Mouse (Mus musculus): ENCODE measurements around the gene Podxl2. TPM values are rescaled to one million over a fixed set of nuclear protein-coding genes. Genes with fewer than 3 reads are reported as not detected.

The Podxl2 gene
- total RNA-seq, 2 experiments from 2014 or later = 160 to 165 TPM

GRCm38 (mm10) chr6:88827395-88828205 is 47.2 kb downstream of the Podxl2 start:
- H3K27ac ChIP-seq = peak overlapping the region; percentile 84

GRCm38 (mm10) chr6:88826965-88827364 is 47.9 kb downstream of the Podxl2 start:
- Histone ChIP-seq H3K27ac (peak overlapping the region; percentile 84), H3K4me3 (no peak overlapping the region)
- TF ChIP-seq CTCF (conservative IDR thresholded peaks at IDR 0.05) = no peak; the same call in 1 of the 2 replicates
- DNase-seq (ENCODE audit: low spot score in 2 of 2) = no peak

More at GRCm38 (mm10) chr6:88827395-88828205, 47.2 kb downstream of the Podxl2 start:
- H3K4me3 ChIP-seq = no peak overlapping the region
- DNase-seq (ENCODE audit: low spot score in 2 of 2) = no peak
- TF ChIP-seq CTCF (conservative IDR thresholded peaks at IDR 0.05) = peak; percentile 57

GRCm38 (mm10) chr6:88826545-88826944 is 48.3 kb downstream of the Podxl2 start:
- peak in 1 of 2 experiments; percentile 67 for DNase-seq (ENCODE audit: low spot score in 2 of 2)
- Histone ChIP-seq H3K4me3 (no peak overlapping the region), H3K27ac (peak overlapping the region; percentile 84)
- TF ChIP-seq CTCF (conservative IDR thresholded peaks at IDR 0.05) = peak; percentile 66

GRCm38 (mm10) chr6:88826088-88826487 is 48.8 kb downstream of the Podxl2 start:
- Histone ChIP-seq H3K27ac (peak overlapping the region; percentile 84), H3K4me3 (no peak overlapping the region)
- TF ChIP-seq CTCF (conservative IDR thresholded peaks at IDR 0.05) = no peak
- DNase-seq (ENCODE audit: low spot score in 2 of 2) = no peak

GRCm38 (mm10) chr6:88824183-88824582 is 50.7 kb downstream of the Podxl2 start:
- DNase-seq (ENCODE audit: low spot score in 2 of 2) = no peak
- Histone ChIP-seq H3K4me3 (no peak overlapping the region), H3K27ac (no peak overlapping the region)
- TF ChIP-seq CTCF (conservative IDR thresholded peaks at IDR 0.05) = no peak

- H3K4me3 ChIP-seq = no peak overlapping the region
- TF ChIP-seq CTCF (conservative IDR thresholded peaks at IDR 0.05) = no peak
- peak in 1 of 2 experiments; percentile 38 for DNase-seq (ENCODE audit: low spot score in 2 of 2)
- H3K27ac ChIP-seq = peak overlapping the region; percentile 53; the same call in 1 of the 2 replicates
Observed at GRCm38 (mm10) chr6:88821901-88822300, 52.9 kb downstream of the Podxl2 start.

- H3K27ac ChIP-seq = peak overlapping the region; percentile 53; the same call in 1 of the 2 replicates
- TF ChIP-seq CTCF (conservative IDR thresholded peaks at IDR 0.05) = no peak
Observed at GRCm38 (mm10) chr6:88821294-88821693, 53.5 kb downstream of the Podxl2 start.

GRCm38 (mm10) chr6:88820853-88821252 is 54.0 kb downstream of the Podxl2 start:
- no peak for DNase-seq (ENCODE audit: low spot score in 2 of 2)
- TF ChIP-seq CTCF (conservative IDR thresholded peaks at IDR 0.05) = no peak
- H3K4me3 ChIP-seq = no peak overlapping the region
- peak overlapping the region; percentile 23; the same call in 1 of the 2 replicates for H3K27ac ChIP-seq

More at GRCm38 (mm10) chr6:88821294-88821693, 53.5 kb downstream of the Podxl2 start:
- H3K4me3 ChIP-seq = no peak overlapping the region
- DNase-seq (ENCODE audit: low spot score in 2 of 2) = no peak

GRCm38 (mm10) chr6:88816913-88817312 is 57.9 kb downstream of the Podxl2 start:
- no peak for TF ChIP-seq CTCF (conservative IDR thresholded peaks at IDR 0.05)
- Histone ChIP-seq H3K27ac (no peak overlapping the region), H3K4me3 (no peak overlapping the region)
- no peak for DNase-seq (ENCODE audit: low spot score in 2 of 2)

- H3K4me3 ChIP-seq = no peak overlapping the region
- DNase-seq (ENCODE audit: low spot score in 2 of 2) = no peak
- peak overlapping the region; percentile 14; the same call in 1 of the 2 replicates for H3K27ac ChIP-seq
- no peak for TF ChIP-seq CTCF (conservative IDR thresholded peaks at IDR 0.05)
Observed at GRCm38 (mm10) chr6:88815489-88815888, 59.4 kb downstream of the Podxl2 start.

GRCm38 (mm10) chr6:88815036-88815435 is 59.8 kb downstream of the Podxl2 start:
- Histone ChIP-seq H3K4me3 (no peak overlapping the region), H3K27ac (peak overlapping the region; percentile 14; the same call in 1 of the 2 replicates)
- TF ChIP-seq CTCF (conservative IDR thresholded peaks at IDR 0.05) = no peak
- DNase-seq (ENCODE audit: low spot score in 2 of 2) = no peak

GRCm38 (mm10) chr6:88813832-88814231 is 61.0 kb downstream of the Podxl2 start:
- no peak overlapping the region; the same call in 1 of the 2 replicates for H3K27ac ChIP-seq
- H3K4me3 ChIP-seq = no peak overlapping the region
- no peak for TF ChIP-seq CTCF (conservative IDR thresholded peaks at IDR 0.05)
- DNase-seq (ENCODE audit: low spot score in 2 of 2) = no peak

GRCm38 (mm10) chr6:88812886-88813285 is 62.0 kb downstream of the Podxl2 start:
- DNase-seq (ENCODE audit: low spot score in 2 of 2) = peak in 1 of 2 experiments; percentile 64
- Histone ChIP-seq H3K27ac (peak overlapping the region; percentile 77), H3K4me3 (no peak overlapping the region)
- peak; percentile 91 for TF ChIP-seq CTCF (conservative IDR thresholded peaks at IDR 0.05)
